Mouse (Mus musculus) kidney, postnatal 10 days (tissue): ENCODE data around the gene Mov10l1.

Experiments
- DNase-seq: peaks from one replicate; pipeline ENCODE4 v3.0.0; 2021; ENCODE audit warnings: mixed read lengths

Mov10l1 gene

DNA sequence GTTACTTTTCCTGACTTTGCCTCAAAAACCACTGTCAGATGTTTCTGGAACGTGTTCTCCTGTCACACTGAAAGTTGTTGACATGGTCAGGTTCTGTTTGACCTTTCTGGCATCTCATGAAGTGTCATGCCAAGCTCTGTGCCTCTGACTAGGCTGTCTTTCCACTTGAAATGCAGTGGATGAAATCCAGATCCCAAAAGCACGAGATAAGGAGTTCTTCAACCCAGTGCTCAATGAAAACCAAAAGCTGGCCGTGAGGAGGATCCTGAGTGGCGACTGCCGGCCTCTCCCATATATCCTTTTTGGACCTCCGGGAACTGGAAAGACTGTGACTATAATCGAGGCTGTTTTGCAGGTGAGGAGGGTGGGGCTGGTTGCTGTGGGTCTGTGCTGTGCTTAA is 37.4 kb downstream of the Mov10l1 start:
- DNase-seq = no peak

DNA sequence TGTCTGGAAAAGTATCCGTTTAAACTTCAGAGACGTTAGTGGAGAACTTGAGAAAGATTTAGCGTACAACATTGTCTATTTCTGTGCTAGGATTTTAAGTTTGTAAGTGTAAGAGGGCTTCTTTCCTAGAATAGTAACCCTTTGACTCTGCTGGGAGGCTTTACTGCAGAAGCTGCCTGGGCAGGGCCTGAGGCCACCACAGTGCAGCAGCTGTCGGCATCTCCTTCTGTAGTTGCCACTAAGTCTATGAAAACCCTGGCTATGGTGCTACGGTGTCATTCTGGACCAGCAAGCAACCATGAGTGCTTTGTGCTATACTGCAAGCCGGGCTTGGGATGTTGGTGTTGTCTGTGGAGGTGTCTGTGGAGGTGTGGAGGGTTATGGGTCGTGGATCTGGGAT is 37.8 kb downstream of the Mov10l1 start:
- no peak for DNase-seq

DNA sequence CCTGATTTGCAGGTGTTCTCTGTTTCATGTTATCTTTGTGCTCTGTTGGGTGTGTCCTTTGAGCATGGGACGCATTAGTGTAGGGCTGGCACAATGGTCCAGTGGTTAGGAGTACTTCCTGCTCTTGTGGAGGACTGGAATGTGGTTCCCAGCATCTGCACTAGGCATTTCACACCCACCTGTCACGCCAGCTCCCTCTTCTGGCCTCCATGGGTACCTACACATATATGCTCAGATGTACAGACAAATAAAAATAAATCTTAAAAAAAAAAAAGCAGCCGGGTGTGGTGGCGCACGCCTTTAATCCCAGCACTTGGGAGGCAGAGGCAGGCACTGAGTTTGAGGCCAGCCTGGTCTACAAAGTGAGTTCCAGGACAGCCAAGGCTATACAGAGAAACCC is 61.7 kb downstream of the Mov10l1 start:
- no peak for DNase-seq

DNA sequence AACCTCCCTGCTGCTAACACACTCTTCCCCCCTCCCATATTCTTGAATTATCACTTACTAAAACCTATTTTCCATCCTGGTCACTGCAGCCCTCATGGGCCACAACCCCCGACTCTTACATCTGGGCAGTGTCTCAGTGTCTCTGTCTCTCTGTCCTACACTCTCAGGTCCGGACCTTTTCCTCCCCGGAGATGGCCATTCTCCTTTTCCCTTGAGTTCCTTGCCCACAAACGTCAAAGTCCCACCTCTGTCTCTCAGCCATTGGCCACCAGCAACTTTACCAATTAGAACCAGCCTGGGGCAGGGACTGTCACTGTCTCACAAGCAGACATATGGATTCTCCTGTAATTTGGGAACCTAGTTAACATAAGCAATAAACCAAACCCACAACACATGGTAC is 63.6 kb downstream of the Mov10l1 start:
- no peak for DNase-seq

DNA sequence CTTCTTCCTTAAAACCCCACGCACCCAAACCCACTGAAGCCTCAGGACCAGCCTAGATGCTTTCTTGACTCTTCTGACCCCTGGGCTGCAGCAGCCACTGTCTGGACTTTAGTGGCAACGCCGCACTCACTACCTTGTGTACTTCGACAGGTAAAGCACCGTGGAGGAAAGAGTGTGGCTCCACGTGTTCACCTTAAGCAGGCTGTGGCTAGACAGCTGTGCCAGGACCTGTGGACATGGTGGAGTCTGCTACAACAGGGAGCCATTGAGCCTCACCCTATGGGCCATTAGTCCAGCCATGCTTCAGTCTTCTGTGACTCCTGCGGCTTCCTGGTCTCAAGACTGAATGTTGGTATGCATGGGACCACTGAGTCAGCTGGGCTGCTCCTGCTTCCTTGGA is 72.0 kb downstream of the Mov10l1 start:
- DNase-seq = no peak

DNA sequence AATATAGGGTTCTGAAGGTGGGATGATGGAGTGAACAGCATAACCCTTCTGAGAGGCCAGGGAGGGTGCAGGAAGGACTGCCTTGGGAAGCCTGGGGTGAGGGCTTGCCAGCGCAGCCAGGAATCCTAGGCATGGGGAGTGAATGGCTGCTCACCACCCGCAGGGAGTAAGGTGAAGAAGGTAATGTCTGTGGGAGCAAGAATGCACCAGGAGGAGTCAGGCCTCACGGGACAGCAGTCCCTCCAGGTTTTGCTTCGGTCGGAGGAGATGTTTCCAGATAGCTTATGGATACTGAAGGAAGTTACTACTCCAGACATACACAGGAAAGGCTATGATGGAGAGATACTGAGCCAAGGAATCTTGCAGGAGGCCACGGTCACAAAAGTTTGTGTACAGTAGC is 76.0 kb downstream of the Mov10l1 start:
- DNase-seq = no peak

DNA sequence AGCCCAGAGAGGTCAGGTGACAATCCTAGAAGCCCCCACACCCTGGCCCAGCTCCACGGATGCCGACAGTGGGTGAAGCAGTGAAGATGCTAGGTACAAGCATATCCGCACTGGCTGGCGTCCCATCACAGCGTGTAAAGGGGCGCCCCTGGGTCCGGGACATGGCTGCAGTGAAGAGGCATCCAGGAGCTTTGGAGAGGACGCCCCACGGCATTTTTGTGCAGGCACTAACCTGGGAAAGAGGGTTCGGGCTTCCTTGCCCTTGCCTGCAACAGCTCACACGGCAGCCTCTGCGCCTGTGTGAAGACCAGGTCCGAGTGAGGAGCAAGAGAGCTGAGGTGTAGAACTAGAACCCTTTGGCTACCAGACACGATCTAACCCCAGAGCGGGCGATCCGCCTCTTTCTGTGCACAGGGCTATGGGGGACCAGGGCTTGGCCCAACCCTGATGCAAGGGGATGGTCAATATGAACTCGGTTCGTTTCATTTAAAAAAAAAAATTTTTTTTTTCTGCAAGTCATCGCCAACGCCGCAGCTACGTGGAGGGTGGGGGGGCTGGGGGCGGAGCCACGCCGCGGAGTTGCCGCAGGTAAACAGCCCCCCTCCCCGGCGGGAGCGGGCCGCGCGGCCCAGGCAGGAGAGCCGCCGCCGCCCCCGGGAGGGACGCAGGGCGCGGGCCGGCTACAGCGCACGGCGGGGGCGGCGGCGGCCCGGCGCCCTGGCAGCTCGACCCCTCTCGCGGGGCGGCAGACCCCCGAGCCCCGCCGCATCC is 76.6 kb downstream of the Mov10l1 start, which contains the start of gene Panx2:
Gene Panx2, plus strand, starts transcription at position 574 of the 771 bp plus-strand sequence.
- DNase-seq = peak; percentile 19

DNA sequence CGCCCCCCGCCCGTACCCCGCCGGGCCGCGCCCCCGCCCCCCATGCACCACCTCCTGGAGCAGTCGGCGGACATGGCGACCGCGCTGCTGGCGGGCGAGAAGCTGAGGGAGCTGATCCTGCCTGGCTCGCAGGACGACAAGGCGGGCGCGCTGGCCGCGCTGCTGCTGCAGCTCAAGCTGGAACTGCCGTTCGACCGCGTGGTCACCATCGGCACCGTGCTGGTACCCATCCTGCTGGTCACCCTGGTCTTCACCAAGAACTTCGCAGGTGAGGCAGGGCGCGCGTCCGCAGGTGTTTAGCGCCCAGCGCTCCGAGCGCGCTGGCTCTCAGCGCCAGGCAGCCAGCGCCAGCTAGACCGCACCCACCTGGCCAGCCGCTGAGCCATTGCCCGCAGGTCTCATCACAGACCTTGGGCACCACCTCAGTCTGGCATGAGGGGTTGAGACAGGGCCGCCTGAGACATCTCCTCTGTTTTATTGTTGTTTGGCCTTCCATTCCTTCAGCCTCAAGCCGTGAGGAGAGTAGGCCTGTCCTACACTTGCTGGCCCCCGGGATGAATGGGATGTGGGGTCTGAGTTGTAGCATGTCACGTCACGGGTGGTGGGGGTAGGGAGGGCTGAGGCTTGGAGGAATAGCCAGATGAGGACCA is 77.4 kb downstream of the Mov10l1 start:
- peak; percentile 53 for DNase-seq

DNA sequence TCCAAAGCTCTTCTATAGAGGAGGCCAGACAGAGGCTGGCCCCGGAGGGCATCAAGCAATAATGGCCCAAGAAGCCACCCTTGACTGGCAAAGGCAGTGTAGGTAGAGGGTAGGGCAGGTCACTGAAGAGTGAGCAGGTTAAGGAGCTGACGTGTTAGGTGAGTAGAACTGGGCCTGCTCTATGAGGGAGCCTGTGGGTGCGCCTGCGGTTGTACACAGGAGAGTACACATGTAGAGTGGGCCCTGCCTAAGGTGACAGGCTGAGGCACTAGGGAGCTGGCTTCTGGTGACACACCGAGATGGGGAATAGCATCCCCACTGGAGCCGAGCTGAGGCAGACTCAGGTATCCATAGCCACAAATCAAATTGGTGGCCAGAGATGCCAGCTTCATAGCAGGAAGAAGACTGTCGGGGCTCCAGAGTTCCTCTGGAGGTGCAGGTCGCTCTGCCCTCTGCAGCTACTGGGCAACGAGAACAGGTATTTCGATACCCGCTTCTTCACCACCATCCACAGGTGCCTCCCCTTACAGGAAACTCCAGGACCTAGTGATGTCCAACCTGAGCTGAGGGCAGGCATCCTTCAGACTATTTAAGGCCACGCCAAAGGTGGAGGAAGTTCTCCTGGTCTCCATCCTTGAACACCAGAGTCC is 78.2 kb downstream of the Mov10l1 start:
- DNase-seq = peak; percentile 3

DNA sequence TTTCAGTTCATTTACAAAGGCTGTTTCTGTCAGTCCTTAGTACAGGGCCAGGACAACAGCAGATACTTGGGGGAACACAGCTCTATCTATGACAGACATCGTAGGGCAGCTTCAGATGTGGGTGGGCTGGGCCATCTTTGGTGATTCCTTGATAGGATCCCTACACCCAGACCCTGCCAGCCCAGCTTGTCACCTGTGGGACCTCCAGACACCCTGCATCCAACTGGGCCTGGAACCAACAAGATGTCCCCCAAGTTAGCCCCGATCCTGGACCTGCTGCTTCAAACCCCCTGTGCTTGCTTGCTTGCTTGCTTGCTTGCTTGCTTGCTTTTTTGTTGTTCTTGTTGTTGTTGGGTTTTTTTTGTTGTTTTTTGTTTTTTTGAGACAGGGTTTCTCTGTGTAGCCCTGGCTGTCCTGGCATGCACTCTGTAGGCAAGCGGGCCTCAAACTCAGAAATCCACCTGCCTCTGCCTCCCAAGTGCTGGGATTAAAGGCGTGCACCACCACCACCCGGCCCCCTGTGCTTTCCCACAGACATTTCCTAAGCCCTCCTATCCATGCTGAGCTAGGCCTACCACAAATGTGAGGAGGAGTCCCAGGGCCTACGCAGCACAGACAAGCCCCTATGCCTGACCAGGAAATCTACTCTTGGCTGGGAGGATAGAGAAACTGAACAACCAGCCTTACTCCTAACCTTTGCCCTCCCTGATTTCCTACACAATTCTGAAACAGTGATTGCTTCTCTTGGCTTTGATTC is 79.2 kb downstream of the Mov10l1 start:
- DNase-seq = peak; percentile 2

DNA sequence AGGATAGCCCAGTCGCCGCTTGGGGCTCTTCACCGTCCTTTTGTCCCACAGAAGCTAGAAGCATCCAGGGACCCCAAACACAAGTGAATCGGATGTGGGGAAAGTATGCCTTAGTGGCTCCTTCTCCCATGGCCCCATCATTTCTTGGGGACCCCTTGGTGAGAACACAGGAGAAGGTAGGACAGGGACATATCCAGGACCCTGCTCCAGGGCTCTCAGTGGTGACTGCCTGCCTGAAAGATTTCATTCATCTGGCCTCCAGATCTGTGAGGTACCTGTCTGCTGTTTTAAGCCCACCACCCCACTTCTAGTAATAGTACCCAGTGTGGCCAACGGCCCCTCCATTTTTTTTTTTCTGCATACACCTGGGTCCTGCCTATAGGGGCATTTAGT is 79.8 kb downstream of the Mov10l1 start:
- no peak for DNase-seq

DNA sequence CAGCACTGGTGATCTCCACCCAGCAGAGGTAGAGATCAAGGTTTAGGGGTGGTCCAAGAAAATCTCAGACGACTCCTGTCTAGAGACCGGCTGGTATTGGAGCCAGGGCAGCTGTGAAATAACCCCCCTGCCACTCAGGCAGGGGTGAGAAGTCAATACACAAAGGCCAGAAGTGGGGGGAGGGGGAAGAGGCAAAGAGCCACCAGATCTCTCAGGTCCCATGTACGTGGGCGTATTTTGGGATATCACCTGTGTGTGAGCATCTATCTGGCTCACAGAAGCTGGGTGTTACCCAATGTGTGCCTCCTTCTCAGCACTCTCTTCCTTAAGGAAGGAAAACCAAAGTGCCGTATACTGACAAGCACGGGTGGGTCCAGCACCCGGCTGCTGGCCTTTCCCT is 80.3 kb downstream of the Mov10l1 start:
- peak; percentile 2 for DNase-seq

DNA sequence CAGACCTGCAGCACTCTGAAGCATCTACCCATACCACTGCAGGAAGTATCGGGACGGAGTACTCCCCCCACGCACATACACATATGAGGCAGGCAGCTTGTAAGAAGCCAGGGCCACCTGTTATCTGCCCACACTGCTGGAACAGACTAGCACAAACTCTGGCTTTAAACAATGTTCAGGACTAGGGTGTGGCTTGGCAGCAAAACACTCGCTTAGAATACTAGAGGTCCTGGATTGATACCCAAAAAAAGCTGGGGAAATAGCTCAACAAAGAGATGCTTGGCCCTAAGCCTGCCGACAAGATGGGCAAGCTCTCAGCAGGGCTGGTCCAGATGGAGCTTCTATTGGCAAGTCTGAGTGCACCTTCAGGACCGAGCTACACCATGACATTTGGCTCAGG is 80.8 kb downstream of the Mov10l1 start:
- peak; percentile 2 for DNase-seq

DNA sequence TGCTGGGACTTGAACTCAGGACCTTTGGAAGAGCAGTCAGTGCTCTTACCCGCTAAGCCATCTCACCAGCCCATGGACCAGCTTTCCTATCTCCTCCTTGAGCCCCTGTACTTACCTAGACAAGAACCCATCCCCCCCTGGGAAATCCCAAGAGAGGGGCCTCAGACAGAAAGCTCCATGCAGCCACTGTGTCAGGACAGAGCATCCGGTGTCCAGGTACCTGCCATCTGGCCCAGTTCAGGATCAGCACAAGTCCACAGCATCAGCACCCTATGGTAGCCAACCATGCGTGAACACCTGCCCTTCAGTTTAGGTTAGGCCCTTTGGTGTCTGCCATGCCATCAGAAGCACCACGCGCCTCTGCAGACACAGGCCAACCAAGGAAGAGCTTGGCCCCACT is 82.2 kb downstream of the Mov10l1 start:
- peak; percentile 2 for DNase-seq

DNA sequence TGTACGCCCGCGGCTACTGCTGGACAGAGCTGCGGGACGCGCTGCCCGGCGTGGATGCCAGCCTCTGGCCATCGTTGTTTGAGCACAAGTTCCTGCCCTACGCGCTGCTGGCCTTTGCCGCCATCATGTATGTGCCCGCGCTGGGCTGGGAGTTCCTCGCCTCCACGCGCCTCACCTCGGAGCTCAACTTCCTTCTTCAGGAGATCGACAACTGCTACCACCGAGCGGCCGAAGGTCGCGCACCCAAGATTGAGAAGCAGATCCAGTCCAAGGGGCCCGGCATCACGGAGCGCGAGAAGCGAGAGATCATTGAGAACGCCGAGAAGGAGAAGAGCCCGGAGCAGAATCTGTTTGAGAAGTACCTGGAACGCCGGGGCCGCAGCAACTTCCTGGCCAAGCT is 84.9 kb downstream of the Mov10l1 start:
- DNase-seq = no peak

DNA sequence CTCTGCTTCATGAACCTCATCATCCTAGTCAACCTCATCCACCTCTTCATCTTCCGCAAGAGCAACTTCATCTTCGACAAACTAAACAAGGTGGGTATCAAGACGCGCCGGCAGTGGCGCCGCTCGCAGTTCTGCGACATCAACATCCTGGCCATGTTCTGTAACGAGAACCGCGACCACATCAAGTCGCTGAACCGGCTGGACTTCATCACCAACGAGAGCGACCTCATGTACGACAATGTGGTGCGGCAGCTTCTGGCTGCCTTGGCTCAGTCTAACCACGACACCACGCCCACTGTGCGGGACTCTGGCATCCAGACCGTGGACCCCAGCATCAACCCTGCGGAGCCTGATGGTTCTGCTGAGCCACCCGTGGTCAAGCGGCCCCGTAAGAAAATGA is 85.5 kb downstream of the Mov10l1 start:
- no peak for DNase-seq

DNA sequence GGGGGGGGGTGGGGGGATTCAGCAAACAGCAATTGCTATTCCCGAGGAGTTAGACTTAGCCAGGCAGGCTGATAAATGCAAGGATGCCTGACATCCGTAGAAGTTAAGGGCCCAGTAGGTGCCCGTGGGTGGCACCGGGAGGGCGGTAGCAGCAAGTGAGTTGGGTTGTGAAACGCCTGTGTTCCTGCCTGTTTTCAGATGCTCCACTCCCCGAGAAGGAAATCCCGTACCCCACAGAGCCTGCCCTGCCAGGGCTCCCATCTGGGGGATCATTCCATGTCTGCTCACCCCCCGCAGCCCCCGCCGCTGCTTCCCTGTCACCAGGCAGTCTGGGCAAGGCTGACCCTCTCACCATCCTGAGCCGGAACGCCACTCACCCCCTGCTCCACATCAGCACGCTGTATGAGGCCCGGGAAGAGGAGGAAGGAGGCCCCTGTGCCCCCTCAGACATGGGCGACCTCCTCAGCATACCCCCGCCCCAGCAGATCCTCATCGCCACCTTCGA is 86.7 kb downstream of the Mov10l1 start:
- DNase-seq = no peak

DNA sequence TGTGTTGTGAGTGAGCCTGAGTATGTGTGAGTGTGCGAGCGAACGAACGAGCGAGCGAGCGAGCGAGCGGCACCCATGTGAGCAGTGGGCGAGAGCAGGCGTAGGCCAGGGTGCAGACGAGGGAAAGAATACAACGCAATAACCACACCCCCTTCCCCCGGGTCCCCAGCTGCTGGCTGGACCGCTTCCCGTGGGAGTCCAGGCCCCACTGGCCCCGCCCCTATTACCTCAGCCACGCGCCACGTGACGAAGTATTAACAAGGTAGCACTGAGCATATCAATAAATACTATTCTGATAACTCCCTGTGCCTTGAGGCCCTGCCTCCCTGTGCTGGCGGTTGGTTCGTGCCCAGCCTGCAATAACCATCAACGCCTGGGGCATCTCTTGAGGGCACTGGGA is 87.9 kb downstream of the Mov10l1 start:
- DNase-seq = peak; percentile 14

DNA sequence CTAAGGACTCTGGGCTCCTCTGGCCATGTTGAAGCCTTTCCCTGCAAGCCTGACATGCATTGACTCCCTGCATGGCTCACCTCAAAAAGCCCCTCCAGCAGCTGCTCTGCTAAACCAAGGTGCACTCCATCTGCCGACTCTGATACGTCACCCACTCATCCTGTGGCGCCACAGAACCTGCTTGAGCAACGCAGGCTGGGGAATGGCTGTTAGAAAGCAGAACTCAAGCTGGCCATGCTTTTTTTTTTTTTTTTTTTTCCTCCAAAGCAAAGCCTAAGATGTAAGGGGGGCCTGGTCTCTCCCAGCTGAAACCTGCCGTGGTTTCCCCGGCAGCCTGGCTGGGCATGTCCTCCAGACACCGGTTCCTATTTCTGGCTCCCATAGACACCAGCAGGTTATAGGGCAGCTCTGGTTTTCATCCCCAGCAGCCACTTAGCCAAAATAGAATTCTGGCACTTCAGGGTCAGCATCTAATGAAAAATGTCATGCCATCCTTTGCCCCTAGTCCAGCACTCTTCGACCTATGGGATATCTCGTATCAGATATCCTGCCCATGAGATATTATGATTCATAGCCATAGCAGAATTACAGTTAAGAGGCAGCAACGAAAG is 91.4 kb downstream of the Mov10l1 start:
- no peak for DNase-seq

DNA sequence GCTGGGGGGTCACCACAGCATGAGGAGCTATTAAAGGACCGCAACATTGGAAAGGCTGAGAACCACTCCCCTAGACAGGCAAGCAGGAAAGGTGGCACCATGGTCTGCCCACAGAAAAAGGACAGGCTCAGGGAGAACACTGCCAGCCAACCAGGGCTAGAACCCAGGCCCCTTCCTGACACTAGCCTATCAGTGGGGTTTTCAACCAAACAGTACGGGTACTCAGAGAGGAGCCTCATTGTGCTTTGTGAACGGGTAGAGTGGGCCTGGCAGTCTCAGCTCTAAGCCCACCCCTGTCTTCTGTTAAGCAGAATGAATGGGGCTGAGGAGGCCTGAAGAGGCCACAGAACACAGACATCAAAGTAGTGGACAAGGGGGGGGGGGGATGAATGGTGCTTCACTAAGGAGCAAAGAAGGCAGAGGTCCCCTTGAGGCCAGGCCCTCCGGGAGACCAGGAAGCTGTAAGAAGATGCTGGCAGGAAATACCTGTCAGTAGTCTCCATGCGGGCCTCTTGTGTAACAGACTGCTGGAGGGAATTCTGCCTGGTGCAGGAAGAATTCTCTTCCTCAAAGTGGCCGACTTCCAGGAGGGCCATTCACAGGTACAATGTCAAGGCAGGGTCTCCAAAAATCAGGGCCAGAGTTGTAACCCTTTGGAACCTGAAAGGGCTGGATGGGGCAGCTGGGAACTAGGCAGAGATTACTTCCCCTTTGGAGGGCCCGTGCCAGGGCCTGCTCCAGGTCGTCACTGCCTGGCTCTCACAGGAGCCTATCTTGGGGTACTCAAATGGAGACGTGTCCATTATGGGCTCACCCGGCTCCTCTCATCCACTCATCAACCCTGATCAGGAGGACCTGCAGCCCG is 92.1 kb downstream of the Mov10l1 start, which contains the start of gene Trabd:
Gene Trabd, plus strand, starts transcription at position 512 of the 865 bp plus-strand sequence.
- peak; percentile 26 for DNase-seq

DNA sequence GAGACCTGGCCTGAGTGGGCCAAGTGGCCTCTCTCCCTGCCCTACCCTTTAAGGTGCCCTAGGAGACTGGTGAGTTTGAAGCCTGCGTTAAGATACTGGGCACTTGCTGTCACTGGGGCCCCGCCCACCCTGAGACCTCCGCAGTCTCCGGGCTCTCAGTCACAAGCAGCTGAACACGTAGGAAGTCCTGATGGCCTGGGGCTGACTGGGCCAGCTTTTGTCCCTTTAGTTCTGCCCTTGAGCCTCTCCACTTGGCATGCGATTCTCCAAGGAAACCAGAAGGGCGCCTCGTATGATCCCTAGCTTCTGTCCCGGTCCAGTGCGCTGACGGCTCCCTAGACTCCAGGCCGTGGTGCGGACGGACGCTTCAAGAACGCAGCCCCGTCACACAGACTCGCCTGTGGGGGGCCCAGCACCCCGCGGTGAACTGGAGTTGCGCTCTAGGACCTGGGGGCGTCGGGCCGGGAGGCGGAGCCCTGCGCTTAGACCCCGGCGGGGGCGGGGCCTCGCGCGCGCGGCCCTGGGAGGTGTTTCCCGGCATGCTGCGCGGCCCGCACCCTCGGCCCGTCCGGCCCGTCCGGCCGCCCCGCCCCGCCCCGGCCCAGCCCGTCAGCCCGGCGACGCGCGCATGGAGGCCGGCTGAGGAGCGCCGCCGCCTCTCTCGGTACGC is 92.9 kb downstream of the Mov10l1 start:
- DNase-seq = peak; percentile 97
